Mouse (Mus musculus) MEL (cell line): ENCODE results near the gene Klf16. TPM values are rescaled to one million over a fixed set of nuclear protein-coding genes. Genes with fewer than 3 reads are reported as not detected.

Experiments
- DNase-seq: peaks from one replicate; pipeline ENCODE4 v3.0.0; 2011; ENCODE audit warnings: low read depth, low spot score
- H3K27ac ChIP-seq: 2 replicates; pipeline ENCODE4 v1.5.1; 2012; ENCODE audit warnings: low read depth, mild to moderate bottlenecking, control low read depth, low read length, moderate library complexity; ENCODE audit not compliant: control insufficient read depth
- H3K27me3 ChIP-seq, 2 experiments: fragments of 150-350 bp in 1 of 2; sonication (generic) in 1 of 2; 2 replicates each; pipeline ENCODE4 v1.6.1; 2012; ENCODE audit warnings: low read length in 2 of 2, mild to moderate bottlenecking in 2 of 2, improper control_type of control experiment in 1 of 2, moderate library complexity in 1 of 2; ENCODE audit not compliant: insufficient read depth in 2 of 2, control insufficient read depth in 1 of 2
- H3K36me3 ChIP-seq, 2 experiments: 2 replicates each; pipeline ENCODE4 v1.6.1; 2012 to 2014; ENCODE audit warnings: low read length in 2 of 2, improper control_type of control experiment in 1 of 2, inconsistent platforms in 1 of 2, mild to moderate bottlenecking in 1 of 2; ENCODE audit not compliant: insufficient read depth in 2 of 2, control insufficient read depth in 1 of 2
- H3K4me1 ChIP-seq, 2 experiments: fragments of 150-350 bp in 1 of 2; sonication (generic) in 1 of 2; 2 replicates each; pipeline ENCODE4 v1.6.1; 2012; ENCODE audit warnings: low read length in 2 of 2, improper control_type of control experiment in 1 of 2, mild to moderate bottlenecking in 1 of 2; ENCODE audit not compliant: insufficient read depth in 2 of 2, control insufficient read depth in 1 of 2
- H3K4me3 ChIP-seq, 2 experiments: fragments of 150-350 bp in 1 of 2; sonication (generic) in 1 of 2; 2 replicates each; pipeline ENCODE4 v1.5.1; 2012; ENCODE audit warnings: low read depth in 2 of 2, low read length in 2 of 2, mild to moderate bottlenecking in 2 of 2, moderate library complexity in 2 of 2, control low read depth in 1 of 2, improper control_type of control experiment in 1 of 2; ENCODE audit not compliant: control insufficient read depth in 1 of 2, insufficient read depth in 1 of 2
- H3K79me2 ChIP-seq: 2 replicates; pipeline ENCODE4 v1.6.1; 2012; ENCODE audit warnings: mild to moderate bottlenecking, low read length, moderate library complexity; ENCODE audit not compliant: control insufficient read depth, poor library complexity, insufficient read depth
- H3K9ac ChIP-seq: 2 replicates; pipeline ENCODE4 v1.6.1; 2012; ENCODE audit warnings: low read depth, mild to moderate bottlenecking, control low read depth, low read length, moderate library complexity; ENCODE audit not compliant: control insufficient read depth, poor library complexity, severe bottlenecking
- H3K9me3 ChIP-seq: fragments of 150-350 bp; sonication (generic); replicated peaks from 2 replicates; pipeline ENCODE4 v1.6.1; 2012; ENCODE audit warnings: mild to moderate bottlenecking, low read length, improper control_type of control experiment, moderate library complexity; ENCODE audit not compliant: insufficient read depth
- CTCF ChIP-seq, 3 experiments: IDR thresholded peaks in 2 of 3; conservative IDR thresholded peaks in 1 of 3; 2 replicates each; pipeline ENCODE4 v1.5.1; 2011 to 2012; ENCODE audit warnings: low read length in 3 of 3, low read depth in 2 of 3, mild to moderate bottlenecking in 2 of 3, improper control_type of control experiment in 1 of 3, inconsistent platforms in 1 of 3, mixed read lengths in 1 of 3, moderate library complexity in 1 of 3; ENCODE audit not compliant: control insufficient read depth in 1 of 3, insufficient read depth in 1 of 3, poor library complexity in 1 of 3, severe bottlenecking in 1 of 3
- ELF1 ChIP-seq: IDR thresholded peaks from 2 replicates; pipeline ENCODE4 v1.6.1; 2014; ENCODE audit warnings: low read depth, mild to moderate bottlenecking, inconsistent platforms, low read length, improper control_type of control experiment, moderate library complexity
- EP300 ChIP-seq, 2 experiments: IDR thresholded peaks; 2 replicates each; pipeline ENCODE4 v1.6.1; 2011; ENCODE audit warnings: improper control_type of control experiment in 2 of 2, low read length in 2 of 2, low read depth in 1 of 2, mild to moderate bottlenecking in 1 of 2
- GATA1 ChIP-seq: IDR thresholded peaks from 2 replicates; pipeline ENCODE4 v1.6.1; 2011; ENCODE audit warnings: low read depth, low read length, improper control_type of control experiment
- HCFC1 ChIP-seq: IDR thresholded peaks from 2 replicates; pipeline ENCODE4 v1.6.1; 2012; ENCODE audit warnings: low read depth, mild to moderate bottlenecking, inconsistent platforms, low read length, improper control_type of control experiment, moderate library complexity
- JUND ChIP-seq: IDR thresholded peaks from 2 replicates; pipeline ENCODE4 v1.6.1; 2011; ENCODE audit warnings: low read depth, mild to moderate bottlenecking, improper control_type of control experiment, low read length
- MAX ChIP-seq: IDR thresholded peaks from 2 replicates; pipeline ENCODE4 v1.6.1; 2011; ENCODE audit warnings: low read length, improper control_type of control experiment
- MEF2A ChIP-seq: IDR thresholded peaks from 2 replicates; pipeline ENCODE4 v1.6.1; 2014; ENCODE audit warnings: low read depth, mild to moderate bottlenecking, inconsistent platforms, low read length, improper control_type of control experiment; ENCODE audit not compliant: poor library complexity, insufficient replicate concordance, severe bottlenecking; ENCODE audit errors: extremely low read depth
- MYB ChIP-seq: IDR thresholded peaks from 2 replicates; pipeline ENCODE4 v1.6.1; 2011; ENCODE audit warnings: mild to moderate bottlenecking, low read depth, low read length, improper control_type of control experiment
- MYC ChIP-seq: IDR thresholded peaks from 2 replicates; pipeline ENCODE4 v1.6.1; 2011; ENCODE audit warnings: low read depth, mild to moderate bottlenecking, low read length, improper control_type of control experiment, moderate library complexity
- RCOR1 ChIP-seq: IDR thresholded peaks from 2 replicates; pipeline ENCODE4 v1.6.1; 2012; ENCODE audit warnings: low read depth, mild to moderate bottlenecking, inconsistent platforms, low read length, improper control_type of control experiment
- SMC3 ChIP-seq: IDR thresholded peaks from 2 replicates; pipeline ENCODE4 v1.6.1; 2011; ENCODE audit warnings: low read depth, low read length, improper control_type of control experiment
- TCF12 ChIP-seq: IDR thresholded peaks from 2 replicates; pipeline ENCODE4 v1.6.1; 2014; ENCODE audit warnings: low read depth, mild to moderate bottlenecking, inconsistent platforms, low read length, improper control_type of control experiment, moderate library complexity
- USF1 ChIP-seq: IDR thresholded peaks from 2 replicates; pipeline ENCODE4 v1.6.1; 2014; ENCODE audit warnings: low read depth, mild to moderate bottlenecking, inconsistent platforms, low read length, improper control_type of control experiment, moderate library complexity
- USF2 ChIP-seq, 2 experiments: IDR thresholded peaks; 2 replicates each; pipeline ENCODE4 v1.6.1; 2011 to 2012; ENCODE audit warnings: improper control_type of control experiment in 2 of 2, low read length in 2 of 2, borderline replicate concordance in 1 of 2, inconsistent platforms in 1 of 2, low read depth in 1 of 2, mild to moderate bottlenecking in 1 of 2; ENCODE audit not compliant: insufficient read depth in 1 of 2
- ZMIZ1 ChIP-seq: IDR thresholded peaks from 2 replicates; pipeline ENCODE4 v1.6.1; 2012; ENCODE audit warnings: low read depth, mild to moderate bottlenecking, inconsistent platforms, low read length, improper control_type of control experiment, moderate library complexity
- polyA plus RNA-seq, 2 experiments: library from polyadenylated mRNA; stranded (reverse) in 1 of 2; unstranded in 1 of 2; fragments of >175 nt in 1 of 2; fragments of >200 nt in 1 of 2; gene quantifications; 2 replicates each; pipeline versions ENCODE4 v1.2.1 to v1.2.4; 2012; ENCODE audit warnings: low replicate concordance in 2 of 2, low read depth in 1 of 2; ENCODE audit not compliant: insufficient read length in 2 of 2, insufficient read depth in 1 of 2, missing spikeins in 1 of 2
- total RNA-seq: library from RNA; depleted of rRNA; stranded (reverse); fragments of 300-350 nt; gene quantifications from 2 replicates; pipeline ENCODE4 v1.2.3, GENCODE M21; 2012

Klf16 gene
- total and polyA plus RNA-seq, 3 experiments, result 37.1 to 51.1 TPM; not detected in 1

DNA sequence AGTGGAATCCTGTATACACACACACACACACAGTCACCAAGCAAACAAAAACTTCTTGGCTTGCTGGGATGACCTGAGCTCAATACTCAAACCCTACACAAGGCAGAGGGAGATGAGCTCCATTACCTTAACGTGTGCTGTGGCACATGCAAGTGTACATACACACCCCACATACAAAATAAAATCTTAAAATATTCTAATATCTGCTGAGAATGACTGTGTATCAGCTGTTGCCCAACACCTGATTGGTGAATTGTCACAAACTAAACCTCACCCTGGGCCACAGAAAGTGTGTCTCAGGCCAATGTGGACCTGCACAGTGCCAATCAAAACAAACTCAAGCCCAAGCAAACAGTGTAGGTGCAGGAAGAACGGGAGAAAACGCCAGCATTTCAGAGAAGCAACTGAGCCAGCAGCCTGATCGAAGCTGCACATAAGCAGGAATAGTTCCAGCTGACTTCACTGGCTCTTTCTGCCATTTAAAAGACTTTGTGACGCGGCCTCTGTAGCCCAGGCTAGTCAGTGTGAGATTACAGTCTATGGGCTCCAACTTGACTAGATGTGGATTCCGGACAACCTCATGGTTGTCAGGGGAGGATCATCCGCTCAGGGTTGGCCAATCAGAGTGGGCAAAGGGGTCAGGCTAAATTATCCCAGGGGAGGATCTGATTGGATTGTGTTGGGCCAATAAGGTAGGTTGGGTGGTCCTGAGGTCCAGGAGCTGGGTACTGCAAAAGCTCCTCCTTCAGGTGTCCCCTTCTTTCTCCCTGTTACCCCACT is 42.5 kb upstream of the Klf16 start:
- Histone ChIP-seq H3K36me3 (0 out of 4 replicates have a peak, but pooled peaks cover 0 to 2% of the 10 kb centered on the region in 2 experiments), H3K4me3 (no peak overlapping the region), H3K27me3 (no peaks in the 10 kb centered on the region), H3K79me2 (peaks cover 21% of the 10 kb centered on the region), H3K9me3 (no peaks in the 10 kb centered on the region), H3K4me1 (peaks cover 0 to 18% of the 10 kb centered on the region in 2 experiments; a peak in 2 of 4 replicates), H3K9ac (no peak overlapping the region), H3K27ac (no peak overlapping the region)
- TF ChIP-seq HCFC1 (no peak), JUND (no peak), MAX (no peak), MYB (no peak), ELF1 (no peak), MYC (no peak)
- no peak for DNase-seq

DNA sequence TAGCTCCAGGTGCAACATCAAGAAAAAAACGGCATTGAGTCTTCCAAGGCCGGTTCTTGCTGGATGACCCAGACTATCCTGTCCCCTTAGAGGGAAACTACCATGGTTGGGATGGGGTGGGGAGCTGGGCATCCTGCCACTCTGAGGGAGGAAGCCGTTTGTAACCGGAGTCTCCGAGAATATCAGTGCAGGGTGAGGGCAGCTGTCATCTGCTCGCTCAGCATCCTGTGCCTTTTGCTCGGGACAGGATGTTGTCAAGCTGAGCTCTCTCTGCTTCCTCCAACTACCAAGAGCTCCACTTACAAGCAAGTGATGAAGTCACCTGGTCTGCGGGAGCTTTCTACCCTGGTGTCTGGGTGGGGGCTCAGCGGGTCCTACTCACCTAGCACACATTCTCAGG is 41.1 kb upstream of the Klf16 start:
- no peaks in the 10 kb centered on the region for H3K9me3 ChIP-seq
- no peak overlapping the region for H3K9ac ChIP-seq
- DNase-seq, result no peak
- peaks cover 6% of the 10 kb centered on the region for H3K79me2 ChIP-seq
- H3K27me3 ChIP-seq, result no peaks in the 10 kb centered on the region
- peaks cover 0 to 2% of the 10 kb centered on the region in 2 experiments; a peak in 1 of 4 replicates for H3K36me3 ChIP-seq
- no peak overlapping the region for H3K27ac ChIP-seq
- peaks cover 0 to 6% of the 10 kb centered on the region in 2 experiments; a peak in 1 of 4 replicates for H3K4me1 ChIP-seq
- TF ChIP-seq ZMIZ1 (no peak), SMC3 (no peak), TCF12 (no peak), CTCF (IDR thresholded peaks at IDR 0.05 in 2 of 3, conservative IDR thresholded peaks at IDR 0.05 in 1 of 3; ENCODE audit: control insufficient read depth in 1 of 3, insufficient read depth in 1 of 3, low read depth in 2 of 3, low read length in 3 of 3, poor library complexity in 1 of 3, severe bottlenecking in 1 of 3) (no peak)
- TF ChIP-seq, all 39 proteins: peak for 0
- no peak overlapping the region for H3K4me3 ChIP-seq

DNA sequence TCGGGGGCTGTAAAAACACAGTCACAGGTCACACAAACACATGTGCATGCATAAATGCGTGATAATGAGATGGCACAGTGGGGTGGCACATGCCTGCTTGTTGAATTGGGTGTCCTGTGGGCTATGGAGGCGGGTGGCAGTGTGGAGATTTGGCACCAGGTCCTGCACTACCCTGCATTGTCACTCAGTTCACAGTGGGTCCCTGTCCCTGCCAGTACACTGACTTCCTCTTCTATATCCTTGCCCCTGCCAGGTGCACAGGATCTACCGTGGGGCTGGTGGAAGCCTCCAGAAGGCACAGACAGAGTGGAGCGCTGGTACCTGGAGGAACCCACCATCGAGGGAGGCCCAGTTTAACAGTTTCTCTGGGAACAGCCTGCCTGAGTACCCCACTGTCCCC is 37.2 kb upstream of the Klf16 start:
- H3K4me3 ChIP-seq, result no peak overlapping the region
- no peak for DNase-seq
- H3K27ac ChIP-seq, result no peak overlapping the region
- TF ChIP-seq MEF2A (no peak), EP300 (IDR thresholded peaks at IDR 0.05; ENCODE audit: low read depth in 1 of 2, low read length in 2 of 2) (no peak), USF2 (IDR thresholded peaks at IDR 0.05; ENCODE audit: borderline replicate concordance in 1 of 2, insufficient read depth in 1 of 2, low read depth in 1 of 2, low read length in 2 of 2) (no peak), GATA1 (no peak), RCOR1 (no peak), USF1 (no peak)
- no peaks in the 10 kb centered on the region for H3K27me3 ChIP-seq
- no peak overlapping the region for H3K9ac ChIP-seq
- H3K36me3 ChIP-seq, result peaks cover 0 to 2% of the 10 kb centered on the region in 2 experiments; a peak in 1 of 4 replicates
- H3K4me1 ChIP-seq, result no peaks in the 10 kb centered on the region
- no peaks in the 10 kb centered on the region for H3K9me3 ChIP-seq
- H3K79me2 ChIP-seq, result no peaks in the 10 kb centered on the region
